Mouse (Mus musculus) lung, postnatal 36 days (tissue): ENCODE measurements at regions not wholly inside any gene's neighbourhood (a gene's known extent, or its start where the extent isn't known, plus 50 kb on each side); places are given as distances from the start of the nearest gene placed in this dataset.

Source experiments
- DNase-seq: peaks from one replicate; pipeline ENCODE4 v3.0.0; 2022; ENCODE audit warnings: mixed read lengths

GRCm38 (mm10) chrX:164878336-164878735 lies 101.8 kb downstream of the Mospd2 start:
- DNase-seq: no peak

GRCm38 (mm10) chrX:164840393-164840792 lies 139.8 kb downstream of the Mospd2 start:
- DNase-seq: no peak

- no peak for DNase-seq
Observed at GRCm38 (mm10) chrX:164820906-164821305, 159.3 kb downstream of the Mospd2 start.

- DNase-seq: peak; percentile 35
Observed at GRCm38 (mm10) chrX:164787293-164787692, 192.9 kb downstream of the Mospd2 start.

- DNase-seq: no peak
Observed at GRCm38 (mm10) chrX:164764919-164765318, 215.3 kb downstream of the Mospd2 start.

GRCm38 (mm10) chrX:164763764-164764445 lies 216.3 kb downstream of the Mospd2 start:
- no peak for DNase-seq

- no peak for DNase-seq
Observed at GRCm38 (mm10) chrX:164745552-164746217, 234.5 kb downstream of the Mospd2 start.
